Mouse (Mus musculus): ENCODE data around the gene Stard5.

Gene Stard5

DNA sequence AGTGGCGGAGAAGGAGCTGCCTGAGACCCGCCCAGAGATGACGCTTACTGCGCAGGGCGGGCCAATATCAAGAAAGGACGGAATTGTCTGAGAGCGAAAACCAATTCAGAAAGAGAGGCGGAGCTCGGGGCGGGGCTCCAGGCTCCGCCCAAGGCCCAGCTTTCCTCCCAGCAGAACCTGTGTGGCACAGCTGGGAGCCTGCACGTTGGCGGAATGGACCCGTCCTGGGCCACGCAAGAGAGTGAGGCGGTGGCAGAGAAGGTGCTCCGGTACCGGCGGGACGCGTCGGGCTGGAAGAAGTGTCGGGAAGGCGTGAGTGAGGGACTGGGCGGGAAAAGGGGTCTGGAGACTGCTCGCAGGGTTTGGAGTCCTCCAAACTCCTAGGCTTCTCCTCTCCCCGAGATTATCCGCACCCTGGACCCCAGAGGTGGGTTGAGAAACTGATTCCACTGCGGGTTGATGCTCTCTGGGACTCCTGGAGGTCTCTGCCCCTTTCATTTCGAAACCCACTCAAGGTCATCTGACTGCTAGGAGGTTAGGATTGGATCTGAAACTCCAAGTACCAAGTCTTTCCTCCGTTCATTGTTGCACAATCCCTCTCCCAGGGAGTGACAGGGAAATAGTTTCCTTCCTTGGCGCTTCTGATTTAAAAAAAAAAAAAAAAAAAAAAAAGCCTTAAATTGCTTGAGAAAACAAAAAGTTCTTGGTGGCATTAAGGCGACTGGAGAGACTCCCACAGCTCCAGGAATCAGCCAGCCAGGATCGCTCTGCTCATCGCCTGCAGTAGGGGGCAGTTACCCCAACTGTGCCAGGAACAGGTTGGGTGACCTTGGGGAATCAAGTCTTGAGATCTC lies at the start of gene Stard5:
TSS of gene Stard5 (plus strand) at position 132 of the 854 bp plus-strand sequence.
- DNase-seq, result peak; percentile 90 to 93

GRCm38 (mm10) chr7:83584639-83585471 lies 46.9 kb upstream of the Stard5 start, which contains the start of gene Tmc3:
Tmc3 (plus strand) TSS chr7:83584927.
- DNase-seq, result peak; percentile 71 to 73

- no peak for DNase-seq
Measured at GRCm38 (mm10) chr7:83594056-83594455, 37.7 kb upstream of the Stard5 start.

GRCm38 (mm10) chr7:83597063-83597462 lies 34.7 kb upstream of the Stard5 start:
- no peak for DNase-seq

- DNase-seq, result no peak
Measured at GRCm38 (mm10) chr7:83598997-83599912, 32.5 kb upstream of the Stard5 start.

GRCm38 (mm10) chr7:83599913-83600286 lies 31.9 kb upstream of the Stard5 start:
- DNase-seq, result peak; percentile 37 to 67

DNA sequence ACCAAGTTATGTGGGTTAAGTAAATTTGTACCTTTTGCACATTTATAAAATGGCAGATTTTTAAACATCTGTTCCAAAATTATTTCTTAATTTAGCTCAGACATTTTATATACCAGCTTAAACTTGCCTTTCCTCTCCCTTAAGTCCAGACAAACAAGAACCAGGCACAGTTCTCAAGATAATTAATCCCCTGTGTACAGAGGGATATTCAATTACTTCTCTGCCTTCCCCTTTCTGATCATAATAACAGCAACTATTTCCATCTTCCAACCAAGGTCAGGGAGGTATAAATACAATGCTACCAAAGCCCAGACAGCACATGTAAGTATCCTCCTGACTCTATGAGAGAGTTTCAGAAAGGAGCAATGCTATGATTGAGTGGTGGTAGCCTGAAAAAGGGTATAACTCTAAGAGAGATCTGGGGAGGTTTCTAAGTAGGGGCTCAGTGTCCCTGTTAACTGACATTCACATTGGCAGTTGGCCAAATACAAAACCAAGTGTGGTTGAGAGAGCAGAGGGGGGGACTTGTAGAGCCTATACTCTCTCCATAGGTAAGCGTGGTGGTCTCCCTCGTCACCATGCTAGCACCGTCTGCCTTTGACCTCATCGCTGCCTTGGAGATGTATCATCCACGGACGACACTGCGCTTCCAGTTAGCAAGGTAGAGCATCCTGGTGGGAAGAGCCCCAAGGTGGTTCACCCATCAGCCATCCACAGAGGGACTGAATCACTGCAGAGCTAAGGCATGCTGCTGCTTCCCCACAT lies 27.4 kb upstream of the Stard5 start:
- no peak for DNase-seq

GRCm38 (mm10) chr7:83606796-83607195 lies 25.0 kb upstream of the Stard5 start:
- no peak for DNase-seq

GRCm38 (mm10) chr7:83609891-83610290 lies 21.9 kb upstream of the Stard5 start:
- no peak for DNase-seq

GRCm38 (mm10) chr7:83611886-83612285 lies 19.9 kb upstream of the Stard5 start:
- no peak for DNase-seq

DNA sequence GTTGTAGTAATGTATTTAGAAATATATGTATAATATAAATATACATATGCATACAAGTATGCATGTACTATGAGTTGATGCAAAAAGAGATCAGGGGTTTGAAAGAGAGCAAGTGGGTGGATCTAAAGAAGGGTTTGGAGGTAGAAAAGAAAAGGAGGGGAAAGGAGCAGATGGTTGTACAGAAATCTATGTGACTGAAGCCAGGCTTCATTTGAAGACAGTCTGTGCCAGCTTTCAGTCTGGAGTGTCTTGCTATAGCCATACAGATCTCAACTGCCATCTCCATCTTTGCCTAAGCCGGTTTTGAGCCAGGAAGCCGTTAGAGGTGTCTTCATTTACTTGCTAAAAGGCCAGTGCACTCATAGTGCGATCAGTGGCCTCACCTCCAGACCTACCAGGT lies 16.5 kb upstream of the Stard5 start:
- no peak for DNase-seq

DNA sequence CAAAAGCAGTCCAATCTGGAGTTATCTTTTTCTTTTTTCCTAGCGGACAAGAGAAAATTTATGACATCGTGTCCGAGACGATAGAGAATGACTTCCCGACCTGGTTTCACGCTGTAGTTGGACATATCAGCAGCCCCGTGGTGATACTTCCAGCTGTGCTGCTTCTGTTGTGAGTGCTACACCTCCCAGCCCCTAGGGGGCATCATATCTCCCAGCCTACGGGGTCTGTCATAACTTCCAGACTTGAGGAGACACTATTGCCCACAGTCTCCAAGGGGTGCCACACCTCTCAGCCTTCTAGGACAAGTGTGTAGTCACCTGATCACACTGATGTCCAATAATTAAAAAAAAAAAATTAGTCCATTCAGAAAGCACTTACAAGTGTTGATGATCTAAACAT lies 15.9 kb upstream of the Stard5 start:
- DNase-seq, result no peak

DNA sequence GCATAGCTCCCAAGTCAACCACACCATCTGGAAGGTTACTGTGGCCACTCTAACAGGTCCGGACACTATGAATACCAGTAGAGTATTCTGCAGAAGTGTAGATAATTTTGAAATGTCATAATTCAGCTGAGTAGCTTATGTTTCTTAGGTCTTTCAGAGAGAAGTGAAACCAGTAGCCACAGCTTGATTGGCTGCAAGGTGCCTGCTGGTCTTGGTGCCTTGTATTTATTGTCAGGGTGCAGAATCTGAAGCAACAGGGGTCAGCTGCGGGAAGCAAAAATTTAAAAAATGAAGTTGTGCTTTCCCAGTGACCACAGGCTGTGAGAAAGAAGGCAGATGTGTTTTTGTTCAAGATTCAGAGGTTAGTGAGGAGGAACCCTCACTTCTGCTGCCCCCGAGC lies 15.5 kb upstream of the Stard5 start:
- DNase-seq, result no peak

DNA sequence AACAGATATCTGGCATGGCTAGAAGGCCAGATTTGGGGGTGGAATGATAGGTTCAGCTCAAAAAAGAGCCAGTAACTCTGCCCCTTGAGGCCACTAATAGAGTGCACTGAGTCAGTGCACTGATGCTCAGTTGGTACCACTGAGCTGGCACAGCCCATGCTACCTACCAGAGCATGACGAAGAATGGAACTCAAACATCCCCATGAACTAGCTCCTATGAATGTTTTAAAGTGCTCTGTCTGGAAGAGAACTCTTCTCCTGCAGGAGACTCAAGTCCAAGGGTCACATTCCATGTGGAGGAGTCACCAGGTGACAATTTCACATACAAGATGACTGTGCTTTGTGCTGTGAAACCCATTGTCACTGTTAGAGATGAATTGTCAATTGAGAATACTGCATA lies 13.1 kb upstream of the Stard5 start:
- no peak for DNase-seq

DNA sequence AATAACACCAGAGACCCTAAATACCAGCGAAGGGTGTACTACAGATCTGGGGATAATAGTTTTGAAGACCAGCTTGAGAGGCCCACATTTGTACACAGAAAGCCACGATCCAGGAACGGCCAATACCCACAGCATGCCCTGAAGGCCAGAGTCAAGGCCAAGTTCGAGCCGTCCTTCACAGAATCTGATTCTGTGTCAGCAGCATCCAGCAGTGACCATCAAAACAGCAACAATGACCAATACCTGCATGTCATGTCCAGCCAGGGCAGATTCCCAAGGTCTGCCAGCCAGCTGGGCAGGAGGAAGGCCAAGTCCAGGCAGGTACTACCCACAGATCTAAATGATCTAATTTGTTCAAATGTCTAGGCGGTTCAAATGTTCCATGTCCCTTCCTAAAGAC lies 9.2 kb upstream of the Stard5 start:
- DNase-seq, result no peak

DNA sequence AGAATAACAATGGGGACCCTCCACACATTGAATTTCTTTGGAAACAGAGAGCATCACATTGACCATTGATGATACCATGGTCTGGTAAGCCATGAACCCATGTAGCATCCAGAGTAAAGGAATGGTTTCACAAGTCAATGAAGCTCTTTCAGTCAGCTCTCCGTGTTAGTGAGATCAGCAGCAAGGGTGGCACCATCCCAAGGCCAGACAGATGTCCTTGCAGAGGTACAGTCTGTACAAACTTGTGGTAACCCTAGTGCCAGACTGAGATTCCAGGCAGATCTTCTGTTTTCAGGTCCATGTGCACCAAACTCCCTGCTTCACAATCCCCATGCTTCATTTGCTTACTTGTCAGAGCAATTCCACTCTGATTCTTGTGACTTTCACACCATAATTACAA lies 7.7 kb upstream of the Stard5 start:
- DNase-seq, result no peak

DNA sequence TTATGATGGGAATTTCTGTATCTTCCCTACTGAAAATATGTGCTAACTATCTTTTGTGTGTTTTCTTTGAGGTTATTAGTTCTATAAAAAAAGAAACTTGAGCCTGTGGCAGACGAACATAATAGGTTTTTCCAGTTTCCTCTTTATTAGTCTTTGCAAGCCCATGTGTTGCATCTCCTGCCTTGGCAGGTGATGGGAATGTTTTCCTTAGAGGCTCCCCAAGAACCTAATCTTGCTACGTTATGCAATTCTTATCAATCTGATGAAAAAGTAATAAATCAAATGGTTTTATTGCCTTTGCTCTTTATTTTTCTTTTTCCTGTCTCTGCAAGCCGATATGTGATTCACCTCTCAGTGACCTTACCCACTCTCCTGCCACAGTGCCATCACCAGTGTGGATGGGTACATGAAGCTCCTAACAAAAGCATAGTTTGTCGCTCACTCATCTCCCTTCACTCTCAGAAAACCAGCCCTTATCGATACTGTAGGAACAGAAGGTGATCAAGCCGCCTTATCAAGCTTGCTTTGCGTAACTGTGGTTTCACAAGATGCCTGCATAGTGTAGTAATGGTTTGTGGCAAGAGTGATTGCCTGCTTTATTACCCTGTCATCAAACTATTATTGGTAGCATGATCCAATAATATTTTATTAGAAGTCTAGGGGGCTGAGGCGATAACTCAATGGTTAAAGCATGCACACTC lies 5.1 kb upstream of the Stard5 start:
- no peak for DNase-seq

- DNase-seq, result no peak
Measured at GRCm38 (mm10) chr7:83627369-83627768, 4.4 kb upstream of the Stard5 start.

- peak in 1 of 2 experiments; percentile 19 for DNase-seq
Measured at GRCm38 (mm10) chr7:83631073-83631827, 509 bp upstream of the Stard5 start.

GRCm38 (mm10) chr7:83632682-83633120 lies 942 bp downstream of the Stard5 start:
- DNase-seq, result no peak
